Mouse (Mus musculus) left cerebral cortex, postnatal 10 days (tissue): ENCODE data around the gene Gys2. TPM values are rescaled to one million over a fixed set of nuclear protein-coding genes. Genes with fewer than 3 reads are reported as not detected.

Experiments used
- DNase-seq, 2 experiments: peaks; one replicate each; pipeline ENCODE4 v3.0.0; 2021 to 2022; ENCODE audit warnings: low spot score in 2 of 2, mixed read lengths in 1 of 2; ENCODE audit errors: extremely low spot score in 1 of 2
- intact Hi-C: fragments of 180-260 bp; cut with DNase I; formaldehyde crosslinking; loops from one replicate; pipeline ENCODE4 v1.15.1; 2025
- total RNA-seq, 2 experiments: library from RNA; stranded (reverse); gene quantifications; 2 replicates each; pipeline ENCODE4 v1.2.3; 2021

The Gys2 gene
- total RNA-seq, 2 experiments from 2014 or later = not detected

- intact Hi-C loops = no loop called here
- DNase-seq = no peak
Observed at GRCm38 (mm10) chr6:142469602-142470001, 3.3 kb downstream of the Gys2 start.

- intact Hi-C loops = no loop called here
- no peak for DNase-seq
Observed at GRCm38 (mm10) chr6:142462194-142462593, 10.7 kb downstream of the Gys2 start.

- intact Hi-C loops = no loop called here
- no peak for DNase-seq
Observed at GRCm38 (mm10) chr6:142459017-142459678, 13.8 kb downstream of the Gys2 start.

- DNase-seq = no peak
- intact Hi-C loops = no loop called here
Observed at GRCm38 (mm10) chr6:142458010-142458409, 14.9 kb downstream of the Gys2 start.

GRCm38 (mm10) chr6:142455314-142455996 lies 17.5 kb downstream of the Gys2 start:
- no peak for DNase-seq
- intact Hi-C loops = no loop called here

GRCm38 (mm10) chr6:142453311-142453710 lies 19.6 kb downstream of the Gys2 start:
- DNase-seq = no peak
- intact Hi-C loops = no loop called here

GRCm38 (mm10) chr6:142451381-142451780 lies 21.5 kb downstream of the Gys2 start:
- no peak for DNase-seq
- intact Hi-C loops = no loop called here

GRCm38 (mm10) chr6:142429072-142429471 lies 43.8 kb downstream of the Gys2 start:
- intact Hi-C loops = no loop called here
- DNase-seq = no peak

GRCm38 (mm10) chr6:142424976-142425375 lies 47.9 kb downstream of the Gys2 start:
- no peak for DNase-seq
- intact Hi-C loops = no loop called here

GRCm38 (mm10) chr6:142414597-142414996 lies 58.3 kb downstream of the Gys2 start:
- intact Hi-C loops = no loop called here

GRCm38 (mm10) chr6:142413845-142414244 lies 59.1 kb downstream of the Gys2 start:
- intact Hi-C loops = no loop called here
- no peak for DNase-seq

More at GRCm38 (mm10) chr6:142414597-142414996, 58.3 kb downstream of the Gys2 start:
- peak in 1 of 2 experiments; percentile 26 for DNase-seq

- DNase-seq = no peak
- intact Hi-C loops = no loop called here
Observed at GRCm38 (mm10) chr6:142412906-142413491, 59.9 kb downstream of the Gys2 start, which contains the start of gene Spx. Gene Spx (plus strand): TSS chr6:142413441.

- intact Hi-C loops = no loop called here
- DNase-seq = no peak
Observed at GRCm38 (mm10) chr6:142411140-142411539, 61.8 kb downstream of the Gys2 start.

- DNase-seq = no peak
- intact Hi-C loops = no loop called here
Observed at GRCm38 (mm10) chr6:142395756-142396155, 77.2 kb downstream of the Gys2 start.

- peak in 1 of 2 experiments; percentile 37 for DNase-seq
- intact Hi-C loops = no loop called here
Observed at GRCm38 (mm10) chr6:142394669-142395068, 78.2 kb downstream of the Gys2 start.

GRCm38 (mm10) chr6:142392312-142392711 lies 80.6 kb downstream of the Gys2 start:
- DNase-seq = no peak
- intact Hi-C loops = no loop called here

GRCm38 (mm10) chr6:142389101-142389500 lies 83.8 kb downstream of the Gys2 start:
- intact Hi-C loops = loop anchor here (5.0 kb wide), 1 partner anchor 118 kb away; the partner anchor contains the start of gene Ldhb
- no peak for DNase-seq

GRCm38 (mm10) chr6:142387755-142388271 lies 85.1 kb downstream of the Gys2 start:
- DNase-seq = no peak
- intact Hi-C loops = loop anchor here (5.0 kb wide), 1 partner anchor 119 kb away; the partner anchor contains the start of gene Ldhb

GRCm38 (mm10) chr6:142387011-142387754 lies 85.7 kb downstream of the Gys2 start, which contains the start of the genes Recql and Golt1b:
Gene Recql (minus strand): TSS chr6:142387087.
Gene Golt1b (plus strand): TSS chr6:142387221.
- intact Hi-C loops = loop anchor here (5.0 kb wide), 1 partner anchor 120 kb away; the partner anchor contains the start of gene Ldhb
- DNase-seq = peak; percentile 98 to 99
